Mouse (Mus musculus): ENCODE measurements around the gene Cldn7. TPM values are rescaled to one million over a fixed set of nuclear protein-coding genes. Genes with fewer than 3 reads are reported as not detected.

The Cldn7 gene
- polyA plus RNA-seq, 1 experiment from 2014 or later = 7.5 TPM

GRCm38 (mm10) chr11:69931769-69932168 lies 32.8 kb upstream of the Cldn7 start:
- no peak overlapping the region for H3K27ac ChIP-seq (ENCODE audit: low read length)
- H3K4me2 ChIP-seq (ENCODE audit: low read depth, low read length) = no peak overlapping the region
- H3K9ac ChIP-seq (ENCODE audit: low read length) = no peak overlapping the region
- no peak for ATAC-seq (replicated peaks; ENCODE audit: extremely low read depth, insufficient read depth, low FRiP score)
- H3K4me3 ChIP-seq (ENCODE audit: low read length) = no peak overlapping the region
- 0 out of 2 replicates have a peak, but pooled peaks cover 2% of the 10 kb centered on the region for H3K27me3 ChIP-seq (ENCODE audit: control insufficient read depth, insufficient read depth, low read length)
- H3K4me1 ChIP-seq (ENCODE audit: control insufficient read depth, insufficient read depth, low read length) = peaks cover 19% of the 10 kb centered on the region
- 60% methylated on average over 8 of the region's 8 CpGs for WGBS
- no peaks in the 10 kb centered on the region for H3K9me3 ChIP-seq (replicated peaks; ENCODE audit: control insufficient read depth, low read length)
- H3K36me3 ChIP-seq (ENCODE audit: control insufficient read depth, insufficient read depth) = no peaks in the 10 kb centered on the region

- no peak overlapping the region for H3K4me3 ChIP-seq (ENCODE audit: low read length)
- 0 out of 2 replicates have a peak, but pooled peaks cover 2% of the 10 kb centered on the region for H3K27me3 ChIP-seq (ENCODE audit: control insufficient read depth, insufficient read depth, low read length)
- WGBS = 34% methylated on average over 3 of the region's 3 CpGs
Measured at GRCm38 (mm10) chr11:69932254-69932653, 32.3 kb upstream of the Cldn7 start.

GRCm38 (mm10) chr11:69933066-69933465 lies 31.5 kb upstream of the Cldn7 start:
- Histone ChIP-seq H3K4me3 (ENCODE audit: low read length) (no peak overlapping the region), H3K27ac (ENCODE audit: low read length) (no peak overlapping the region; the same call in 1 of the 2 replicates), H3K9ac (ENCODE audit: low read length) (no peak overlapping the region), H3K4me2 (ENCODE audit: low read depth, low read length) (no peak overlapping the region), H3K4me1 (ENCODE audit: control insufficient read depth, insufficient read depth, low read length) (peaks cover 32% of the 10 kb centered on the region), H3K27me3 (ENCODE audit: control insufficient read depth, insufficient read depth, low read length) (0 out of 2 replicates have a peak, but pooled peaks cover 3% of the 10 kb centered on the region), H3K9me3 (replicated peaks; ENCODE audit: control insufficient read depth, low read length) (no peaks in the 10 kb centered on the region), H3K36me3 (ENCODE audit: control insufficient read depth, insufficient read depth) (no peaks in the 10 kb centered on the region)
- ATAC-seq (replicated peaks; ENCODE audit: extremely low read depth, insufficient read depth, low FRiP score) = no peak
- 64% methylated on average over 4 of the region's 4 CpGs for WGBS

More at GRCm38 (mm10) chr11:69932254-69932653, 32.3 kb upstream of the Cldn7 start:
- Histone ChIP-seq H3K9me3 (replicated peaks; ENCODE audit: control insufficient read depth, low read length) (no peaks in the 10 kb centered on the region), H3K9ac (ENCODE audit: low read length) (no peak overlapping the region), H3K4me1 (ENCODE audit: control insufficient read depth, insufficient read depth, low read length) (peaks cover 24% of the 10 kb centered on the region), H3K36me3 (ENCODE audit: control insufficient read depth, insufficient read depth) (no peaks in the 10 kb centered on the region), H3K4me2 (ENCODE audit: low read depth, low read length) (no peak overlapping the region), H3K27ac (ENCODE audit: low read length) (no peak overlapping the region)
- no peak for ATAC-seq (replicated peaks; ENCODE audit: extremely low read depth, insufficient read depth, low FRiP score)

- Histone ChIP-seq H3K4me2 (ENCODE audit: low read depth, low read length) (peak overlapping the region; percentile 64), H3K4me3 (ENCODE audit: low read length) (peak overlapping the region; percentile 38), H3K9me3 (replicated peaks; ENCODE audit: control insufficient read depth, low read length) (no peaks in the 10 kb centered on the region), H3K36me3 (ENCODE audit: control insufficient read depth, insufficient read depth) (no peaks in the 10 kb centered on the region), H3K27me3 (ENCODE audit: control insufficient read depth, insufficient read depth, low read length) (0 out of 2 replicates have a peak, but pooled peaks cover 6% of the 10 kb centered on the region), H3K9ac (ENCODE audit: low read length) (no peak overlapping the region), H3K4me1 (ENCODE audit: control insufficient read depth, insufficient read depth, low read length) (peaks cover 33% of the 10 kb centered on the region), H3K27ac (ENCODE audit: low read length) (no peak overlapping the region)
- WGBS = under 1% methylated on average over 18 of the region's 18 CpGs
- ATAC-seq (replicated peaks; ENCODE audit: extremely low read depth, insufficient read depth, low FRiP score) = peak; percentile 57
Measured at GRCm38 (mm10) chr11:69934169-69934568, 30.4 kb upstream of the Cldn7 start.

GRCm38 (mm10) chr11:69934681-69935080 lies 29.9 kb upstream of the Cldn7 start:
- H3K4me2 ChIP-seq (ENCODE audit: low read depth, low read length) = peak overlapping the region; percentile 64
- H3K9ac ChIP-seq (ENCODE audit: low read length) = no peak overlapping the region
- H3K9me3 ChIP-seq (replicated peaks; ENCODE audit: control insufficient read depth, low read length) = no peaks in the 10 kb centered on the region
- no peak overlapping the region for H3K27ac ChIP-seq (ENCODE audit: low read length)
- ATAC-seq (replicated peaks; ENCODE audit: extremely low read depth, insufficient read depth, low FRiP score) = no peak
- 16% methylated on average over 6 of the region's 6 CpGs for WGBS
- no peaks in the 10 kb centered on the region for H3K36me3 ChIP-seq (ENCODE audit: control insufficient read depth, insufficient read depth)
- H3K27me3 ChIP-seq (ENCODE audit: control insufficient read depth, insufficient read depth, low read length) = 0 out of 2 replicates have a peak, but pooled peaks cover 6% of the 10 kb centered on the region
- no peak overlapping the region for H3K4me3 ChIP-seq (ENCODE audit: low read length)
- peaks cover 33% of the 10 kb centered on the region for H3K4me1 ChIP-seq (ENCODE audit: control insufficient read depth, insufficient read depth, low read length)

GRCm38 (mm10) chr11:69935137-69935879 lies 29.3 kb upstream of the Cldn7 start, which contains the start of gene Ybx2:
TSS of gene Ybx2 (plus strand) at chr11:69935796.
- H3K27me3 ChIP-seq (ENCODE audit: control insufficient read depth, insufficient read depth, low read length) = 0 out of 2 replicates have a peak, but pooled peaks cover 6% of the 10 kb centered on the region
- H3K27ac ChIP-seq (ENCODE audit: low read length) = peak within 1 kb of the TSS; percentile 60
- H3K4me3 ChIP-seq (ENCODE audit: low read length) = peak within 1 kb of the TSS; percentile 65
- no peaks in the 10 kb centered on the region for H3K36me3 ChIP-seq (ENCODE audit: control insufficient read depth, insufficient read depth)
- 2% methylated on average over 57 of the region's 62 CpGs for WGBS
- H3K9ac ChIP-seq (ENCODE audit: low read length) = peak within 1 kb of the TSS; percentile 66
- peaks cover 33% of the 10 kb centered on the region for H3K4me1 ChIP-seq (ENCODE audit: control insufficient read depth, insufficient read depth, low read length)
- peak within 1 kb of the TSS; percentile 100 for H3K4me2 ChIP-seq (ENCODE audit: low read depth, low read length)
- ATAC-seq (replicated peaks; ENCODE audit: extremely low read depth, insufficient read depth, low FRiP score) = peak; percentile 83
- H3K9me3 ChIP-seq (replicated peaks; ENCODE audit: control insufficient read depth, low read length) = no peaks in the 10 kb centered on the region

GRCm38 (mm10) chr11:69936156-69936555 lies 28.4 kb upstream of the Cldn7 start:
- H3K4me3 ChIP-seq (ENCODE audit: low read length) = peak overlapping the region; percentile 65
- H3K27me3 ChIP-seq (ENCODE audit: control insufficient read depth, insufficient read depth, low read length) = 0 out of 2 replicates have a peak, but pooled peaks cover 6% of the 10 kb centered on the region
- 3% methylated on average over 27 of the region's 30 CpGs for WGBS
- no peaks in the 10 kb centered on the region for H3K9me3 ChIP-seq (replicated peaks; ENCODE audit: control insufficient read depth, low read length)
- peak overlapping the region; percentile 66 for H3K9ac ChIP-seq (ENCODE audit: low read length)
- no peaks in the 10 kb centered on the region for H3K36me3 ChIP-seq (ENCODE audit: control insufficient read depth, insufficient read depth)
- ATAC-seq (replicated peaks; ENCODE audit: extremely low read depth, insufficient read depth, low FRiP score) = no peak; the same call in 1 of the 2 replicates
- peak overlapping the region; percentile 35; the same call in 1 of the 2 replicates for H3K27ac ChIP-seq (ENCODE audit: low read length)
- H3K4me2 ChIP-seq (ENCODE audit: low read depth, low read length) = peak overlapping the region; percentile 100
- H3K4me1 ChIP-seq (ENCODE audit: control insufficient read depth, insufficient read depth, low read length) = peaks cover 33% of the 10 kb centered on the region

GRCm38 (mm10) chr11:69936714-69937347 lies 27.7 kb upstream of the Cldn7 start:
- no peaks in the 10 kb centered on the region for H3K36me3 ChIP-seq (ENCODE audit: control insufficient read depth, insufficient read depth)
- H3K4me3 ChIP-seq (ENCODE audit: low read length) = peak overlapping the region; percentile 65
- H3K4me1 ChIP-seq (ENCODE audit: control insufficient read depth, insufficient read depth, low read length) = peaks cover 33% of the 10 kb centered on the region
- H3K27me3 ChIP-seq (ENCODE audit: control insufficient read depth, insufficient read depth, low read length) = 0 out of 2 replicates have a peak, but pooled peaks cover 6% of the 10 kb centered on the region
- ATAC-seq (replicated peaks; ENCODE audit: extremely low read depth, insufficient read depth, low FRiP score) = no peak
- H3K9me3 ChIP-seq (replicated peaks; ENCODE audit: control insufficient read depth, low read length) = no peaks in the 10 kb centered on the region
- WGBS = 34% methylated on average over 9 of the region's 9 CpGs
- H3K4me2 ChIP-seq (ENCODE audit: low read depth, low read length) = peak overlapping the region; percentile 100
- H3K27ac ChIP-seq (ENCODE audit: low read length) = peak overlapping the region; percentile 60
- H3K9ac ChIP-seq (ENCODE audit: low read length) = peak overlapping the region; percentile 66

Data from heart, embryonic 16.5 days (tissue).